Mouse (Mus musculus): ENCODE measurements around the gene Ppp1r27. TPM values are rescaled to one million over a fixed set of nuclear protein-coding genes. Genes with fewer than 3 reads are reported as not detected.

Ppp1r27 gene
- polyA plus RNA-seq, 1 experiment, result 4.1 TPM

GRCm38 (mm10) chr11:120541907-120542306 lies 9.0 kb downstream of the Ppp1r27 start:
- no peak overlapping the region for H3K27ac ChIP-seq (replicated peaks; ENCODE audit: low read depth, low read length)
- H3K4me1 ChIP-seq (ENCODE audit: control insufficient read depth, insufficient read depth, insufficient read length, low read length), result 0 out of 2 replicates have a peak, but pooled peaks cover 3% of the 10 kb centered on the region
- no peak overlapping the region for H3K4me3 ChIP-seq (ENCODE audit: insufficient read depth, low read depth, low read length)

DNA sequence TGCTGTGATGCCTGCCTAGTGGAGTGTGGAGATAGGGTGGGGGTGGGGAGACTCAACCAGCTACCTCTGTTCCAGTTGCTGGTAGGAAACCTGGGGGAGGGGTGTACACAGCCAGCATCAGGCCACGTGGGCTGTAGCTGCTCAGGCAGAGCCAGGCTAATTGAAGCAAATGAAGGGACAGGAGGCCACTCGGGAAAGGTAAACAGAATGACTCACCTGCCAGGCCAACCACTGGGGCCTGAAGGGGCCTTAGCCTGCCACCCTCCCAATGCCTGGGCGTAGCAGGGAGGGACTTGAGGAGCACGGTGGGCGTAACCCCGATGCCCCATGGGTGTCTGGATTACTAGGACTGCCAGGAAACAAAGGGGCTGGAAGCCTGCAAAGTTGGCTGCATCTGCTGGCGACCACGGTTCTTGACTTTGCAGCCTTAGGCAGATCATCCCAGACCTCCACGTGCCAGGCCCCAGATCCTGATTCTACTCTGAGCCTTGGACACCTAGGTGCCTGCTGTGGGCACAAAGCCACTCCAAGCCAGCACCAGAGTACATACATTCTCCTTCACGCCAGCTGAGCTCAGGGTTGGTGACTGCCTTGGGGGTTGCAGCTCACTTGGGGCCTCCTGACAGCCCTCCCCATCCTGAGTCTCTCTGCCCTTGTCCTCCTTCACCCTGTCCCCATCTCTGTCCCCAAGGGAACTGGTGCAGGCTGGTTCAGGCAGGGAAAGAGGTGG lies 11.5 kb downstream of the Ppp1r27 start:
- H3K4me3 ChIP-seq (ENCODE audit: insufficient read depth, low read depth, low read length), result no peak overlapping the region
- H3K27ac ChIP-seq (replicated peaks; ENCODE audit: low read depth, low read length), result no peak overlapping the region
- H3K4me1 ChIP-seq (ENCODE audit: control insufficient read depth, insufficient read depth, insufficient read length, low read length), result 0 out of 2 replicates have a peak, but pooled peaks cover 3% of the 10 kb centered on the region

- Histone ChIP-seq H3K4me1 (ENCODE audit: control insufficient read depth, insufficient read depth, insufficient read length, low read length) (0 out of 2 replicates have a peak, but pooled peaks cover 3% of the 10 kb centered on the region), H3K4me3 (ENCODE audit: insufficient read depth, low read depth, low read length) (no peak overlapping the region), H3K27ac (replicated peaks; ENCODE audit: low read depth, low read length) (no peak overlapping the region)
Measured at GRCm38 (mm10) chr11:120538955-120539284, 12.0 kb downstream of the Ppp1r27 start.

GRCm38 (mm10) chr11:120538485-120538884 lies 12.4 kb downstream of the Ppp1r27 start:
- no peak overlapping the region for H3K27ac ChIP-seq (replicated peaks; ENCODE audit: low read depth, low read length)
- H3K4me3 ChIP-seq (ENCODE audit: insufficient read depth, low read depth, low read length), result no peak overlapping the region
- H3K4me1 ChIP-seq (ENCODE audit: control insufficient read depth, insufficient read depth, insufficient read length, low read length), result 0 out of 2 replicates have a peak, but pooled peaks cover 3% of the 10 kb centered on the region

GRCm38 (mm10) chr11:120535804-120536203 lies 15.1 kb downstream of the Ppp1r27 start:
- no peak overlapping the region for H3K27ac ChIP-seq (replicated peaks; ENCODE audit: low read depth, low read length)
- peaks cover 5% of the 10 kb centered on the region for H3K4me1 ChIP-seq (ENCODE audit: control insufficient read depth, insufficient read depth, insufficient read length, low read length)
- no peak overlapping the region for H3K4me3 ChIP-seq (ENCODE audit: insufficient read depth, low read depth, low read length)

- H3K4me3 ChIP-seq (ENCODE audit: insufficient read depth, low read depth, low read length), result no peak overlapping the region
- peaks cover 7% of the 10 kb centered on the region for H3K4me1 ChIP-seq (ENCODE audit: control insufficient read depth, insufficient read depth, insufficient read length, low read length)
- no peak overlapping the region for H3K27ac ChIP-seq (replicated peaks; ENCODE audit: low read depth, low read length)
Measured at GRCm38 (mm10) chr11:120535145-120535544, 15.8 kb downstream of the Ppp1r27 start.

DNA sequence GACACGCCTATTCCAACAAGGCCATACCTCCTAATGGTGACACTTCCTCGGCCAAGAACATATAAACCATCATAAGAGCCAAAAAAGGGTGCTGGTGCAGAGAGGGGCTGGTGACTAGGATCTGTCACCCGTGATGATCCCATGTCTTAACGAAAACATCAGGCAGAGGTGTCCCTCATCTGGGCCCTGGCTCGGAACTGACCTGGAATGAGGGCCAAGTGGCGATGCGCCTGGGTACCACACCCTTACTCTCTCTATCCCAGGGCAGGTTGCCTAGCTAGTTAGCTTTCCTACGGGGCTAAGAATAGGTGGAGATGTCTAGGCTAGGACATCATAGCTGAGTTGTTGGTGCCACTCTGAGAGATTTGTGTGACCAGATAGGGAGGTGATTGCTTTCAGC lies 16.8 kb downstream of the Ppp1r27 start:
- no peak overlapping the region for H3K4me3 ChIP-seq (ENCODE audit: insufficient read depth, low read depth, low read length)
- peaks cover 7% of the 10 kb centered on the region for H3K4me1 ChIP-seq (ENCODE audit: control insufficient read depth, insufficient read depth, insufficient read length, low read length)
- H3K27ac ChIP-seq (replicated peaks; ENCODE audit: low read depth, low read length), result no peak overlapping the region

DNA sequence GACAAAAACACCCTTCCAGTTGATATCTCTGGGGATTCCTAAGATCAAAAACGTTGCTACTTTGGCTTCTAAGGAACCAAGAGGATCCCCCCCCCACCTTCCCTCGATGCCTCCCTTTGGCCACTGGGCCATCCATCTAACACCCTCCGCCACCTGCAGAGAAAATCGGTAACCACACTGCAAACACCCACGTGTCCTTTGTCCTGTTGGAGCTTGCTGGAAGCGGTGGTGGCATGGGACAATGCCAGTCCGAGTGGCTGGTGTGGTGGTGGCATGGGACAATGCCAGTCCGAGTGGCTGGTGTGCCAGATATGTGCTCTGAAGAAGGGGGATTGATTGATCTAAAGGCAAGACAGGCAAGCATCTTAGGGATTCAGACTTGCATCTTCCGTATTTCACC lies 19.3 kb downstream of the Ppp1r27 start:
- peaks cover 7% of the 10 kb centered on the region for H3K4me1 ChIP-seq (ENCODE audit: control insufficient read depth, insufficient read depth, insufficient read length, low read length)
- no peak overlapping the region for H3K27ac ChIP-seq (replicated peaks; ENCODE audit: low read depth, low read length)
- no peak overlapping the region for H3K4me3 ChIP-seq (ENCODE audit: insufficient read depth, low read depth, low read length)

- Histone ChIP-seq H3K4me3 (ENCODE audit: insufficient read depth, low read depth, low read length) (peak within 1 kb of the TSS; percentile 38), H3K4me1 (ENCODE audit: control insufficient read depth, insufficient read depth, insufficient read length, low read length) (peaks cover 7% of the 10 kb centered on the region), H3K27ac (replicated peaks; ENCODE audit: low read depth, low read length) (no peak within 1 kb of the TSS)
Measured at GRCm38 (mm10) chr11:120530085-120530964, 20.6 kb downstream of the Ppp1r27 start, which contains the start of gene Gcgr. Gene Gcgr (plus strand): TSS chr11:120530699.

- Histone ChIP-seq H3K4me1 (ENCODE audit: control insufficient read depth, insufficient read depth, insufficient read length, low read length) (peaks cover 7% of the 10 kb centered on the region), H3K4me3 (ENCODE audit: insufficient read depth, low read depth, low read length) (no peak overlapping the region), H3K27ac (replicated peaks; ENCODE audit: low read depth, low read length) (no peak overlapping the region)
Measured at GRCm38 (mm10) chr11:120528903-120529302, 22.0 kb downstream of the Ppp1r27 start.

DNA sequence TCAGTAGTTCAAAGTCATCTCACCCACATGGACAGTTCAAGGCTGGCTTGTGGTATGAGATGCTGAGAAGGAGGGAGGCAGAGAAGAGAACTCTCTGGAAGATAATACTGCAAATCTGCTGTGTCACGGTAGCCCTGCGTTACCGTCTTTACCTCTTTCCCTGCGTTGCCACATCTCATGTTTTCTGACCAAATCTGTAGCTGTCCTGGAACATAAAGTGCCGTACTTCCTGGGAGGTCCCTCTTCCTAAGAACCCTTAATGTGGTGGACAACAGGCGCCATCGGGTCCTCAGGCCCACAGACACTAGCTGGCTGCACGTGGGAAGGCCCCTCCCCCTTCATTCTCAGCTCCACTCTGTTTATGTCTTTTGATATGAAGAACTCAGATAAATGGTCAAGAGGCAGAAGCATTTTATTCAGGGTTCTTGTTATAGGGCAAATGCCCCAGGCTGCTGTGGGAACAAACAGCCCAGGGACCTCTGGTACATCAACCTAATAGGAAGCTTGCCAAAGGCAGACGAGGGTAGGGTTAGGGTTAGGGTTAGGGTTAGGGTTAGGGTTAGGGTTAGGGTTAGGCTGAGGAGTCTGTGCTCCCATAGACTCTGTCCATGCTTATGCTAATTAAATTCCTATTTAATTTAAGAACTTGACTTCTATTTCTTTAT lies 23.1 kb downstream of the Ppp1r27 start:
- Histone ChIP-seq H3K4me3 (ENCODE audit: insufficient read depth, low read depth, low read length) (no peak overlapping the region), H3K27ac (replicated peaks; ENCODE audit: low read depth, low read length) (no peak overlapping the region), H3K4me1 (ENCODE audit: control insufficient read depth, insufficient read depth, insufficient read length, low read length) (peaks cover 7% of the 10 kb centered on the region)

DNA sequence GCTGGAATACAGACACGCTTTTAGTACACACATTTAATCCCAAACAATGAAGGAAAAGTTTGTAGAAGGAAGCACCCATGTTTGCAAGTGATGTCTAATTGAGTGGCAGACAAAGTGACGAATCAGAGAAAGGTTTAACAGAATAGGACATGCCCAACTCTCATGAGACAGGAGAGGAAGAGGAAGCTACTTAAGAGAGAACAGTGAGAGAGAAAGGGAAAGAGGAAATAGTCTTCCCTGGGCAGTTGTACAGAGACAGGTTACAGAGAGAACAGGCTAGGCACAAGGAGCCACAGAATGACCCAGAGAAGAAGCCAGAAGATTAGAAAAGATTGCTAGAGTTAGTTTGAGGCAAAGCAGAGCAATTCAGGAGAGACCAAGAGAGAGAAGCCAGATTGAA lies 25.0 kb downstream of the Ppp1r27 start:
- Histone ChIP-seq H3K4me1 (ENCODE audit: control insufficient read depth, insufficient read depth, insufficient read length, low read length) (peaks cover 4% of the 10 kb centered on the region), H3K4me3 (ENCODE audit: insufficient read depth, low read depth, low read length) (no peak overlapping the region), H3K27ac (replicated peaks; ENCODE audit: low read depth, low read length) (no peak overlapping the region)

- Histone ChIP-seq H3K27ac (replicated peaks; ENCODE audit: low read depth, low read length) (no peak overlapping the region), H3K4me3 (ENCODE audit: insufficient read depth, low read depth, low read length) (no peak overlapping the region), H3K4me1 (ENCODE audit: control insufficient read depth, insufficient read depth, insufficient read length, low read length) (peaks cover 3% of the 10 kb centered on the region; the same call in 1 of the 2 replicates)
Measured at GRCm38 (mm10) chr11:120522581-120522980, 28.4 kb downstream of the Ppp1r27 start.

- peaks cover 3% of the 10 kb centered on the region; the same call in 1 of the 2 replicates for H3K4me1 ChIP-seq (ENCODE audit: control insufficient read depth, insufficient read depth, insufficient read length, low read length)
- no peak overlapping the region for H3K4me3 ChIP-seq (ENCODE audit: insufficient read depth, low read depth, low read length)
- H3K27ac ChIP-seq (replicated peaks; ENCODE audit: low read depth, low read length), result no peak overlapping the region
Measured at GRCm38 (mm10) chr11:120520967-120521540, 29.9 kb downstream of the Ppp1r27 start.

DNA sequence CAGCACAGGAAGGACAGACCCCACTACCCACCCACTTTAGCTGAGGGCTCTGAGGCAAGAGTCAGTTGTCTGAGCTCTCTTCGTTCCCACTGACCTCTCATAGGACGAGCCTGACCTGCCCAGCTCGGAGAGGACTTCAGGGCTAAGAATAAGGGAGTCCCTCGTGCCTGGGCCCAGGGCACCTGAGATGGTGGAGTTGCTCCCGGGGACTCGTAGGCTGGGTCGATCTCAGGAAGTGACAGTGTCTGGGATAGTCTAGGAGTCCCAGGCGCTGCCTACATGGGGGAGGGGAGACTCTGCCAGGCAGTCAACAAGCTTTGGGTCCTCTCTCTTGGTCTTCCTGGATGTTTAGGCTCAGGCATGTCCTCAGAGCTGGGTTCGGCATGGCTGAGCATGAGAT lies 30.4 kb downstream of the Ppp1r27 start:
- no peak overlapping the region for H3K27ac ChIP-seq (replicated peaks; ENCODE audit: low read depth, low read length)
- H3K4me3 ChIP-seq (ENCODE audit: insufficient read depth, low read depth, low read length), result no peak overlapping the region

More for the DNA sequence above, 30.4 kb downstream of the Ppp1r27 start:
- peaks cover 3% of the 10 kb centered on the region; the same call in 1 of the 2 replicates for H3K4me1 ChIP-seq (ENCODE audit: control insufficient read depth, insufficient read depth, insufficient read length, low read length)
